Mouse (Mus musculus) cerebellum, postnatal 36 days (tissue): Measurements from ENCODE around the gene Gm45208.
A peak's percentile ranks its signal among the peaks of the same experiment; 100 is the strongest.

ENCODE experiments used
- DNase-seq, 2 experiments: peaks; one replicate each; pipeline ENCODE4 v3.0.0; 2021 to 2022; ENCODE audit warnings: mixed read lengths in 2 of 2

Gm45208 gene

DNA sequence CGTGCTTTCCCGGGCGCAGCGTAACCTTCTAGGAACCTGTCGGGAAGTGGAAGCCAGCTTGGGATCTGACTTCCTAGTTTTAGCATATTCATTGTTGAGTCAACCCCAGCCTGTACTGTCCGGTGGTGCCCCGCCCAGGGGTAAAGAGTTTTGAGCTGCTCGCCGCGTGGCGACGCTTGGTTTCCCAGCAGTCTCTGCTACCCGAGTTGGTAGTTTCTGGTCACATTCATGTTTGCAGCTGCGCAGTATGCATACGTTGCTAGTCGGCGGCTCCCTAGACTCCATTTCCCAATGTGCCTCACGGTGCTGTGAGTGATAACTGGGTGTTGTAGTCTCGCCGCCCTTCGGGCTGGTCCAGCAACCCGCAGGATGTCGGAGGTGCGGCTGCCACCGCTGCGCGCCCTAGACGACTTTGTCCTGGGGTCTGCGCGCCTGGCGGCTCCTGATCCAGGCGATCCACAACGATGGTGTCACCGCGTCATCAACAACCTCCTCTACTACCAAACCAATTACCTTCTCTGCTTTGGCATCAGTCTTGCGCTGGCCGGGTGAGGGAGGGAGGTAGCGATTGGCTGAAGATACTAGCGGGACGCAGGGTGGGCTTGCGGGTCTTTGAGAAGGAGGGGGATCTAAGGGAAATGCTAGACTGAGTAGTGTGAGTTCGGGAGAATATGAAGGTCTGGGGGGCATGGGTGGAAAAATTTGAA is 6.3 kb downstream of the Gm45208 start, which contains the start of gene Praf2:
Gene Praf2 (plus strand): TSS at position 225 of the 707 bp plus-strand sequence.
- peak; percentile 75 to 78 for DNase-seq

DNA sequence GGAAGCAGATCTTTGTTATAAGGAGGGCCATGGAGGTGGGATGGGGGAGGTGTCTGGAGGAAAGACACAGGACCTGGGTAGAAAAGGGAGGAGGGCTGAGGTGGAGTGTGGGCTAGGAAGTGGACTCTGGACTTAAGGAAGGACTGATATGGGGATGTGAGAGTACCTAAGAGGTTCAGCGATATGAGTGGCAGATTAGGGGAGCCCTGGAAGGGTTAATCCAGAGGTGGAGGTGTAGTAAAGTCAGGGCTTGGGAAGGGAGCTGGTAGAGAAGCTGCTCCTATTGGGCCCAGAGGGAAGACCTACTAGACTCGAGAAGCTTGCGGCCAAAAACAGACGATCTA is 6.8 kb downstream of the Gm45208 start:
- DNase-seq, result no peak

DNA sequence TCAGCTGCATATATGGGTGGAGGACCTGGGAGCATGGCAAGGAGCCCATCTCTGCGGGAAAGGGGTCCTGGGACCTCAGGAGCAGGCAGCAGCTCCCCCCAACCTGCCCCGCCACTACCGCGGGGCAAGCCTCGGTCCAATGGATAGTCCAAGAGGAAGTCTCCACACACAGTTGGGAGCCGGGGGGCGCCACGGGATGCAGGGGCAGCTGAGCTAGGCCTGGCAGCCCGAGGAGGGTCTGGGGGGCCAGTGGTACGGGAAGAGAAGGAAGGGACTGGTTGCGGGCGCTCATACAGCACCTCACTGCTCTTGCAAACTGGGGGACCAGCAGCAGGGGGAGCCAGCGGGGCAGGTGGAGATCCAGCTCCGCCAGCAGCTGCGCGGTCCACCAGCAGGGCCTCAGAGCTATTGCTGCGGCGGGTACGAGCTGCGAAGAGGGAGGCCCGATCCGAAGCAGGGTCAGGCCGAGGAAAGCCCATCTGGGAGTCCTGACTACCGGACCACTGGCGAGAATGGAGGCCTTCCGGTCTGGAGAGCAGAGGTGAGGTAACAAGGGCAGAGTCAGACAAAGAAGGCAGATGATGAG is 11.6 kb downstream of the Gm45208 start:
- DNase-seq, result peak; percentile 46 to 66

DNA sequence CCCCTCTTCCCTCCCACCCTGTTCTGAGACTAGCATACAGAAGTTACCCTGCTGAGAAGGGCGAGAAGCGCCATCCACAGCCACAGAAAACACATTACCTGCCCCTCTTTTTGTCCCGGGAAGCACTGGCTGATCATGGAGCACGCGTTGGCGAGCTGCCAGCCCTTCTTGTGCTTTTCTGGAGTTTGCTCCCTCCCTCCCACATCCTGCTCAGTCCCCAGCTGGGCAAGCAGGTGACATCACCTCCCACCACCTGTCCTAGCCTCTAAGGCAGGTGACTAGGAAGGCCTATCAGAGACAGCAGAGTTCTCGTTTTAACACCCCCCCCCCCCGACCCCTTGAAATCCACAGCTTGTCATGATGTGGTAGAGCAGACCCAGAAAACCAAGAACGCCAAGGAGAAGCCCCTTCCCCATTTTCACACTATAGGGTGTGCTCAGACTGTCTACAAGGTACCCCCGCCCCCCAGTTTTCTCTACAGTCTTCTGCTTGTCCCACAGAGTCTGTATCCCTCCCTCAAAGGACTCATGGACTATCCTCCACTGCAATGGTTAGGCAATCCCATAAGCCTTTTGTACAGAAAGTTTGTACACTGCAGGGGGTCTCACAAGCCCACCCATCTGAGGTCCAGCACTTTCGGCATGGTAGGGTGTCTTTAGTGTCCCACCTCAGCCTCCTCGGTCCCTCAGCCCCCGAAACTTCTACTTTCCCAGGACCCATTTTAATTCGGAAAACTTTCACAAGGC is 17.5 kb downstream of the Gm45208 start:
- DNase-seq, result peak; percentile 87 to 90

DNA sequence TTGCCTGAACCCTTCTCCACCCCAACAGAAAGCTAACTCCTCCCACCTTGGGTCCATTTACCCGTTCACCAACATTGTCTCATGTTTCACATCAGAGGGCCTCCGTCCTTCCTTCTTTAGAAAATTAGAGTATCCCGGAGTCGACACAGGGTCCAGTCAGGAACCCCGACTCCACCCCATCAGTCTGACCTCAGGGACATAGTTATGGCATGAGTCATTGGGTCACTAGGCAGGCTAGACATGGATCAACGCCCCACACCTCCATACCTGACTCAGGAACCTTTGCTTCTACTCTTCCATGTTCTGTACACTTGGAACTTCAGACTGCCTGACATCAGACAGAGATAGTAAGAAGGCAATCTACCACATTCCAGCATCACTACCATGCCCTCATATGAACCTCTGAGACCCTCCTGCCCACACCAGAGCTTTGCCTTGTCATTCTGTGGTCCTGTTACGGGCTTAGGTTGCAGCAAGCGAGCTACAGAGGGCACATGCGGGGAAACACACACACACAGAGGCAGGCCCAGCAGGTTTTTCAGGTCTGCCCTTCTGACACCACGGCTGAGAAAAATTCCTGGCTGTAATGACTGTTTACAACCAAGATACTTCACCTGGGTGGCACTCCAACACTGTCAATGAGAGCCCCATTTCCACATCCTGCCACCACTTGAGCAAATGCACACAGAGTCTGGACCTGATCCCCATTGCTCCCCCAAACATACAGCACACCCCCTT is 18.2 kb downstream of the Gm45208 start:
- DNase-seq, result peak in 1 of 2 experiments; percentile 28

DNA sequence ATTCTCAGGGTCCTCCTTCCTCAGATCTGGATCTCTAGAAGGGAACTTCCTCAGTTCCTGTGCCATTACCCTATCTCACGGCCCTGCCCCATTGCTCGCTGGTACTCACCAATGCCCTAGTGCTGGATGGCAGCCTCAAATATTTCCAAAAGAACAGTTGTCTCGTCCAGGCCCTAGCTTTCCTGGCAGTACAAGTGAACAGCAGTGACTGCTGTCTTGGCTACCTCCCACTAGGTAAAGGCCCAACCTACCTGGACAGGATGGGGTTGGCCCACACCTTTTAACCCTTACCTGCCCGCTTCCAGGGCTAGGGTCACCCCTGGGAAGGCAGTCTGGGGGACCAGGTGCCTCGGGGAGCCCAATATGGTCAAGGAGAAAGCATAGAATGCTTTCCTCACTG is 19.1 kb downstream of the Gm45208 start:
- DNase-seq, result peak; percentile 50 to 58

DNA sequence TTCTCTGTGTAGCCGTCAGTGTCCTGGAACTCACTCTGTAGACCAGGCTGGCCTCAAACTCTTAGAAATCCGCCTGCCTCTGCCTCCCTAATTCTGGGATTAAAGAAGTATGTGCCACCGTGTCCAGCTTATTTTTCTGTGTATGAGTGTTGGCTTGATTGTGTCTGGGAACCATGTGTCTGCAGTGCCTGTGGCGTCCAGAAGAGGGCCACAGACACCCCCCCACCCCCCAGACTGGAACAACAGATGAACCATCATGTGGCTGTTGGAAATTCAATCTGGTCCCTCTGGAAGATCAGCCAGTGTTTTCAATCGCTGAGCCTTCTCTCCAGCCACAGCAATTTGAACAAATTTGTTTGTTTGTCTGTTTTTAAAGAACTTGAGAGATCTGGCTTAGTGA is 21.4 kb downstream of the Gm45208 start:
- DNase-seq, result no peak

DNA sequence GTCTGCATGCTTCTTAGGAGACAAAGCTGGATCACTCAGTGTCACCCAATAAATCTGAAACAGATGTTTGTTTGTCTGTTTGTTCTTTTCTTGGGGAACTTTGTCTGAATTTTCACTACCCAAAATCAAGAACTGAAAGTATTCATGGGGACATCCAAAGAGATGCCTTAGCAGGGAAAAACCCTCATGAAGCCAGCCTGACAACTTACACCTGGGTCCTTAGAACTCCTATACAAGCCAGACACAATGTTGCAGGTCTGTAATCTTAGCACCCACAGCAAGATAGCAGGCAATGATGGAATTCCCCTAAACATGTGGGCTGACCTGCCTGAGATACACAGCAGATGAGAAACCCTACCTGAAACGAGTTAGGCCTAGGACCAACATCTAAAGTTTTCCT is 22.9 kb downstream of the Gm45208 start:
- no peak for DNase-seq

DNA sequence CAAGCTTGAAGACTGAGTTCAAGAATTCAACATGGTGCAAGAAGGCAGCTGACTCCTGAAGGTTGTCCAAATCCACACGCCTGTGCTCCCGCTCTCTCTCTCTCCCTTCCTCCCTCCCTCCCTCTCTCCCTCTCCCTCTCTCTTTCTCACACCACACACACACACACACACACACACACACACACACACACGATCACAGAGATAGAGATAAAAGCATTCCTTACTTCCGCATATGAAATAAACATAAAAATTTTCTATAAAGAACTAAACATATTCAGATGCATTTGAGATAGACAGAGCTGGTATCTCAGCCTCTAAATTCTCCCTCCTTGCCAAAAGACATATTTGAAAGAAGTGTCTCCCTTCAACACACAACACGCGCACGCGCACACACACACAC is 23.4 kb downstream of the Gm45208 start:
- no peak for DNase-seq

DNA sequence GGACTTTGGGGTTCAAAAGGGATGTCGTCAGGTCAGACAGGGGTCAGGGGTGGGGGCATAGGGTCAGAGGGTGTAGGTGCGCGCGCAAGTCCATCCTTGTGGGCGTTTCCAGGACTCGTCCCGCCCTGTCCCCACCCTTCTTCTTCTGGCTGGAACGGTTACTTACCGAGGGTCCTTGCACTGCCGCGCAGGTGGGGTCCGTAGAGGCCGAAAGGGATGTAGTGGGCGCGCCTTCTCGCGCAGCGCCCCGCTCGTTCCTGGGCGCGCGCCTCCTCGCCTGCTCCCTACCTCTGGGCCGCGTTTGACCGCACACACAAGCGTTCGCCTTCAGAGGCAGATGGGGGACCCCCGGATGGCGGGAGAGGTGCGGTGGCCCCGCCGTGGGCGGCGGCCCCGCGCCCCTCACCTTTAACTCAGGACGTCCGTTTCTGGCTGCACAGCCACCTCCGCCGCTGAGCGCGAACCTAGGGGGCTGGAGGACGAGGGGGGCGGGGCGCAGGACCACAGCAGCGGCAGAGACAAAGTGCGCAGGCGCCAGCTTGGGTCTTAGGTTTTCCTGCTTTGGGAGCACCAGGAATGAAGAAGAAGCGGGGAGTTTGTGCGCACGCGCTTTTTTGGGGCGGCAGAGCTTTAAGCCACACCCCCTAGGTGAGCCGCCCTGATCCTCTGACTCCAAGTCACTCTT is 28.5 kb downstream of the Gm45208 start, which contains the start of gene Ccdc120:
Gene Ccdc120 (minus strand): TSS at position 474 of the 685 bp plus-strand sequence.
- DNase-seq, result peak; percentile 77 to 82

DNA sequence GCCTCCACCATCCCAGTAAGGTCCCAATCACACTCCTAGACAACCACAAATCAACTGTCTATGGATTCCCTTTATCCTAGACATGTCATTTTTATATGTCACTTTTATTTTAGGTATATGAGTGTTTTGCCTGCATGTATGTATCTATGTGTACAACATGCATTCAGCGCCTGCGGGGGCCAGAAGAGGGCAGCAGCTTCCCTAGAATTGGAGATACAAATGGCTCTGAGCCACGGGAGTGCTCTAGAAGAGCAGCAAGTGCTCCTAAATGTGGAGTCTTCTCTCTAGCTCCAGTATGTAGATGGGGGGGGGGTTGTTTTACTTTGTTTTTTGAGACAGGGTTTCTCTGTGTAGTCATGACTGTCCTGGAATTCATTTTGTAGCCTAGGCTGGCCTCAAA is 31.6 kb downstream of the Gm45208 start:
- peak in 1 of 2 experiments; percentile 42 for DNase-seq

DNA sequence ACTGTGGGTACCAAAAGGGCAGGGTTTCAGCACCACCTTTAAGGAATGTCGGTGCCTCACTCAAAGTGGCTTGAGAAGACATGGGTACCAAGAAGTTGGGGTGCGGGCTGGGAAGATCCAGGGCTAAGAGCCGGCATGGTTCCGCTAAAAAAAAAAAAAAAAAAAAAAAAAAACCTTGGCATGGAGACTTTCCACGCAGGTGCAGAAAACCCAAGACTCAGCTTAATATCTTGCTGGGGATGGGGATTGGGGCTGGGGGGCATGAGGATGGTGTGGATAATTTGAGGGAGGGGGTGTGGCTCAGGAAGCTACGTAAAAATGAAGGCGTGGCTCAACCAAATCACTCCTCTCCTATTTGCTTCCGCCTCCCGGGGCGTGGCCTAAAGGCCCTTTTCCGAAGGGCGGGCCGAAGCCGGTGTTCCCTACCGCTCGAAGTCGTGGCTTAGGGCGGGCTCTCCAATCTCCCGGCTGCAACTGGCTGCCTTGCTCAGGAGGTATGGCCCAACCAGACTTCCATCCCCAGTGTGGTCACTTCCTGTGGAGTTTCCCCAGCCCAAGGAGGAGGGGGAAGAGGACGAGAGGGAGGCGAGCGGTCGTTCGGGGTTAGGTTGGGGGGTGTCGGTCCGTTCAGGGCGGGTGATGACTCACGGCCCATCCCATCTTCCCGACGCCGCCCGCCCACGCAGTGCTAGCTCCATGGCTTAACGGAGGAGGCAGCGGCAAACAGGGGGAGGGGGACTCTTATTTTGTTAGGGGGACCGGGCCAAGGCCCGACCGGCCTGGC is 40.3 kb downstream of the Gm45208 start, which contains the start of gene Tfe3:
Gene Tfe3 (plus strand): TSS at position 424 of the 784 bp plus-strand sequence.
- peak; percentile 84 to 89 for DNase-seq

DNA sequence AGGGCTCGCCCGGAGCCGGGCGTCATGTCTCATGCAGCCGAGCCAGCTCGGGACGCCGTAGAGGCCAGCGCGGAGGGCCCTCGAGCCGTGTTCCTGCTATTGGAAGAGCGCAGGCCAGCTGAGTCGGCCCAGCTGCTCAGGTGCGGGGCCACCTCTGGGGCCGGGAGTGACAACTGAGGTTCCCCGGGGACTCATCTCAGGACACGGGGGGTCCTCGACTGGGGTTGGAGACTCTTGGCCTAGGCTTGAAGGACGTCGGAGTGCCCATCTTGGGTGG is 40.8 kb downstream of the Gm45208 start:
- DNase-seq, result peak in 1 of 2 experiments; percentile 16

DNA sequence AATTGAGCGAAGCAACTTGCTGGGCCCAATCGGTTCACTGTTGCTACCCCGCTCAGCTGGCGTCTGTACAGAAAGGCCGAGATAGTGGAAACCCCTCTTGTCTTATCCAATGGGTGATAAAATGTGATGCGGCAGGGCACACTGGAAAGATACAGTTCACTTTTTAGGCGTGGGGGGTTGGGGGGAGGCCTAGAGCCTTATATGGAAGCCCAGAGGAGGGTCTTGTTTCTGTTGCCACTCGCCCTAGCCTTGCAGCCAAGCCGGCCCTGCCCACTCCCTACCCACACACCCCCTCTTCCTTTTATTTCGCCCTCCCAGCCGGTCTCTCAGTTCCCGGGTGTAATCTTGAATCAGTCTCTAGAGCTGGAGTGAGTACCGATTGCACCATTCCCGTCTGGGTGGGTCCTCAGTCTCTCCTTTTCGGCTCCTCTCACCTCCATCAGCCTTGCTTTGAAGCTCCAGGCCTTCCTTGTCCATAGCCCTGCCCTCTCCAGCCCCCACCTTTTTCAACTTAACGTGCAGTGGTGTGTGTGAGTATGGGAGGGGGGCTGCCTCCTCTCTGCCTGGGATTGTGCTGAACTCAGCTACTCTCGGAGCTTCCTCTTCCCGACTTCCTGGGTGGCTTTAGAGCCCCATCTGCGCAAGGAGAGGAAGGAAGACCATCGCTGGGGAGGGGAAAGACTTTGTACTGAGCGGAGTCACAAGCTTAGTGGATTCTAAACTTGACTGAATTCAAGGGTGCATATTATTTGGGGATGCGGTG is 41.8 kb downstream of the Gm45208 start:
- no peak for DNase-seq

DNA sequence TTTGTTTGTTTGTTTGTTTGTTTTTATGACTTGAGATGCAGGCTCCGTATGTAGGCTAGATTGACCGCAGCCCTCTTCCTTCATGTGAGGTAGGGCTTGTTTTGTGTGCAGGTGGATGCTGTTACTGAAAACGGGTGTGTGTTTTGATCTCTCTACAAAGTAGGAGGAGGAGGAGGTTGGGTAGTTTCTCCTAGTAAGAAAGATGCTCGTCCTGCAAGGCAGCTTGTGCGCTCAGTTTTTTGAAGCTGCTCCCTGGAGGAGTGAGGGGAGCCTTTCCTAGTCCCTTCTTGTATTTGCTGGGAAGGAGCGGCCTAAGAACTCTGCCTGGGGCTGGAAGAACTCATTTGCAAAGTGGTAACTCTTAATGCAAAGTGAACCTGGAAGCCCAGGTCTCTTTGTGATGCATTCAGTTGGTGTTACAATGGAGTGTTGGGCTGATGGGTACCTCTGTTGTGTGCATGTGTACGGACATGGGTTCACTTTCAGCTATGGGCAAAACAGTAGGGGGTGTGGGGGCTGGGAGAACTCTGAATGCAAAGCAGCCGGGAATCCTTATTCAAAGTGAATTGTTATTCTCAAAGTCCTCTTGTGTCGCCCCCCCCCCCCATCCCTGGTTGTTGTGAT is 42.7 kb downstream of the Gm45208 start:
- no peak for DNase-seq

DNA sequence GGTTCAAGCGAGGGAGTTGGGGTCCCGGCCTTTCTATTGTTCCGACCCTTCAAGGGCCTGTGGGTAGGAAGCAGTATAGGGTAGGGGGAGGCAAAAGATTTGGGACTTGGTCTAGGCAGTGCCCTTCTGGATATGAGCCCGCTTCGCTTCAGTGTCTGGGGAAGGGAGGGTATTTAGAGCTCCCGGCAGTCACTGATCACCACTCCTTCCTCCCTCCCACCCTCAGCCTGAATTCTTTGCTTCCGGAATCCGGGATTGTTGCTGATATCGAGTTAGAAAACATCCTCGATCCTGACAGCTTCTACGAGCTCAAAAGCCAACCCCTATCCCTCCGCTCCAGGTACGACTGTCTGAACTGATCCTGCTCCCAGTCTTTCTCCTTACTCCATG is 43.2 kb downstream of the Gm45208 start:
- DNase-seq, result no peak

DNA sequence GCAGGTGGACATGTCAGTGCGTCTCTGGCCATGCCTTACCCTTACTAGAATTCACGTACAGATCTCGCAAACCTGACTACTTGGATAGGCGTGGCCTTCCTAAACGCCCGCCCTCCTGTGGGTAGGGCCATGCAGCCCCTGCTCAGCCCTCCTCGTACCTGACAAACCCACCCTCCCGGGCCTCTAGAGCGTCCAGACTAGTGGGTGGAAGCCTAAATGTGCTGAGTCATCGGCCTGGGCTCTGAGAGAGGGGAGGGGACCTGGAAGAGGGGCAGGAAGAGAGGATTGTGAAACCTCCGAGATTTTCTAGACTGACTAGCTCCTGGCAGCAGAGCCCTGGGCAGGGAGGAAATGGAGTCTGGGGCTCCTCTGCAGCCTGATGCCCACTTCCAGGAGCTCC is 43.7 kb downstream of the Gm45208 start:
- no peak for DNase-seq

DNA sequence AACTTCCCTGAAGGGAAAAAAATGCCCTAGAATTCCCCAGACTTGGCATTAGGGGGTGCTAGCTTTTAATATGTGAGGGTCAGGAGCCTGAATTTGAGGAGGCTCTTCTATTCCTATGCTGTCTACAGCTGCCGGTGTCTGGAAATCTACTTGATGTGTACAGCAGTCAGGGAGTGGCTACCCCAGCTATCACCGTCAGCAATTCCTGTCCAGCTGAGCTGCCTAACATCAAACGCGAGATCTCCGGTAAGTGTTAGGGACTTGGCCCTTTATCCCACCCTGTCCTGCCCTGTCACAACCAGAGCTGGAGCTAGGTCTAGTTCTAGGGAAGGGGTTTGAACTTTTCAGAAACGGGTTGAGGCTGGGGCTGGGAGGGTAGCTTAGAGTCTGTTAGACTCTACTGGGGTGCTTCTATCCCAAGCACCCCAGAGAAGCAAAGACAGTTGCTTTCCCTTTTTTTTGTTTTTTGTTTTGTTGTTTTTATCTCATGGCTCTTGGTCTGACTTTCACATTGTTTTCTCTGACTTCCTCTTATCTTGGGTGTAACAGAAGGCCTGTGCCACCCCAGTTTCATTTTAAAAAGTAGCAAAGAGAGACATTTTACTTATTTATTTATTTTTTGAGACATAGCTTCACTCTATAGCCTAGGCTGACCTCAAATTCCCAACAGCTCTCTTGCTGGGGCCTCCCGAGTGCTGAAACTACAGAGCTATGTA is 47.4 kb downstream of the Gm45208 start:
- DNase-seq, result no peak

DNA sequence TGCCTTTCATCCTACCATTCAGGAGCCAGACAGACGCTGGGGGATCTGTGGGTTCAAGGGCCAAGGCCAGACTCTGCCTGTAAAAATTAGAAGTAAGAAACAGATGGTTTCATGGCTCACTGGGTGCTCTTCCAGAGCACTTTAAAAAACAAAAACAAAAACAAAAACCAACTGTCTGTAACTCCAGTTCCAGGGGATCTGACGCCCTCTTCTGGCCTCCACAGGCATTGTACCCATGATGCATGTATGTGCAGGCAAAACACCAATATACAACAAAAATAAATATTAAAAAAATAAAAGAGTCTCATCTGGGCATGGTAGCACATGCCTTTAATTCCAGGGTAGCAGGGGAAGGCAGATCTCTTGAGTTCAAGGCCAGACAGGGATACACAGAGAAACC is 50.7 kb downstream of the Gm45208 start:
- DNase-seq, result peak; percentile 33 to 34
